Mouse (Mus musculus): Measurements from ENCODE around the gene 2210011C24Rik. TPM values are rescaled to one million over a fixed set of nuclear protein-coding genes. Genes with fewer than 3 reads are reported as not detected.
"Not testable (repeated sequence)": the region's sequence is repeated elsewhere in the genome, so short reads cannot be mapped to it uniquely, and the experiment has no call there.

2210011C24Rik gene
- total RNA-seq, 1 experiment from 2014 or later: not detected

GRCm38 (mm10) chr8:84019738-84020137, 7.8 kb upstream of the 2210011C24Rik start:
- DNase-seq: no peak

- DNase-seq: no peak
Observed at GRCm38 (mm10) chr8:84015833-84016232, 3.9 kb upstream of the 2210011C24Rik start.

- no peak for DNase-seq
Observed at GRCm38 (mm10) chr8:84012499-84013165, 661 bp upstream of the 2210011C24Rik start.

- peak; percentile 84 for DNase-seq
Observed at GRCm38 (mm10) chr8:84010625-84011611, 1.1 kb downstream of the 2210011C24Rik start.

GRCm38 (mm10) chr8:84009876-84010275, 2.1 kb downstream of the 2210011C24Rik start:
- DNase-seq: peak; percentile 89

GRCm38 (mm10) chr8:84008362-84008761, 3.6 kb downstream of the 2210011C24Rik start:
- no peak for DNase-seq

GRCm38 (mm10) chr8:84005502-84005901, 6.5 kb downstream of the 2210011C24Rik start:
- not testable (repeated sequence) for DNase-seq

GRCm38 (mm10) chr8:84004533-84005201, 7.3 kb downstream of the 2210011C24Rik start:
- peak; percentile 94 for DNase-seq

GRCm38 (mm10) chr8:84003612-84004246, 8.2 kb downstream of the 2210011C24Rik start:
- DNase-seq: no peak

- DNase-seq: no peak
Observed at GRCm38 (mm10) chr8:84002957-84003611, 8.9 kb downstream of the 2210011C24Rik start.

- peak; percentile 10 for DNase-seq
Observed at GRCm38 (mm10) chr8:84001281-84002000, 10.5 kb downstream of the 2210011C24Rik start, which contains the start of gene 1700067K01Rik. 1700067K01Rik (plus strand) TSS chr8:84001502.

- no peak for DNase-seq
Observed at GRCm38 (mm10) chr8:83999825-84000224, 12.1 kb downstream of the 2210011C24Rik start.

- no peak for DNase-seq
Observed at GRCm38 (mm10) chr8:83999057-83999705, 12.8 kb downstream of the 2210011C24Rik start.

GRCm38 (mm10) chr8:83998231-83999056, 13.5 kb downstream of the 2210011C24Rik start:
- DNase-seq: peak; percentile 56

- peak; percentile 43 for DNase-seq
Observed at GRCm38 (mm10) chr8:83997511-83998141, 14.3 kb downstream of the 2210011C24Rik start, which contains the start of gene Samd1. Samd1 (plus strand) TSS chr8:83997672.

- DNase-seq: peak; percentile 94
Observed at GRCm38 (mm10) chr8:83996567-83997505, 15.1 kb downstream of the 2210011C24Rik start.

- DNase-seq: no peak
Observed at GRCm38 (mm10) chr8:83995973-83996372, 16.0 kb downstream of the 2210011C24Rik start.

Measured in adrenal gland, postnatal 25 days (tissue).